Mouse (Mus musculus) small intestine, adult 2 months (tissue): Measurements from ENCODE around the gene Ttc9. TPM values are rescaled to one million over a fixed set of nuclear protein-coding genes. Genes with fewer than 3 reads are reported as not detected.

Experiments used
- H3K27ac ChIP-seq: fragments of 200-500 bp; 2 replicates; pipeline ENCODE4 v1.5.1; 2012; ENCODE audit warnings: low read depth, low read length, control low read depth, inconsistent platforms; ENCODE audit not compliant: insufficient read depth
- H3K27me3 ChIP-seq: fragments of 200-500 bp; 2 replicates; pipeline ENCODE4 v1.6.1; 2012; ENCODE audit warnings: mild to moderate bottlenecking, moderate library complexity, low read length, inconsistent platforms; ENCODE audit not compliant: control insufficient read depth, insufficient read depth
- H3K36me3 ChIP-seq: fragments of 200-500 bp; 2 replicates; pipeline ENCODE4 v1.6.1; 2012; ENCODE audit warnings: mild to moderate bottlenecking, low read length, control low read depth, inconsistent platforms; ENCODE audit not compliant: control insufficient read depth, insufficient read depth
- H3K4me1 ChIP-seq: fragments of 200-500 bp; 2 replicates; pipeline ENCODE4 v1.6.1; 2012; ENCODE audit warnings: low read length, inconsistent platforms, mixed read lengths; ENCODE audit not compliant: control insufficient read depth, insufficient read depth, insufficient read length
- H3K4me3 ChIP-seq: fragments of 200-500 bp; 2 replicates; pipeline ENCODE4 v1.5.1; 2012; ENCODE audit warnings: low read depth, mild to moderate bottlenecking, control low read depth, inconsistent platforms, low read length, moderate library complexity
- CTCF ChIP-seq: fragments of 200-500 bp; IDR thresholded peaks from 2 replicates; pipeline ENCODE4 v1.5.1; 2012; ENCODE audit warnings: low read depth, mild to moderate bottlenecking, control low read depth, inconsistent platforms, low read length, moderate library complexity, mixed read lengths; ENCODE audit not compliant: insufficient replicate concordance, insufficient read length; ENCODE audit errors: extremely low read depth
- POLR2A ChIP-seq: fragments of 200-500 bp; IDR thresholded peaks from 2 replicates; pipeline ENCODE4 v1.6.1; 2012; ENCODE audit warnings: low read depth, mild to moderate bottlenecking, control low read depth, inconsistent platforms, low read length, moderate library complexity
- WGBS: fragments of 180-500 bp; shearing (Covaris S2); methylation state at CpG from one replicate; pipeline ENCODE4 v1.1.7; 2018; 5-methylcytosine and 5-hydroxymethylcytosine counted together
- polyA plus RNA-seq: library from polyadenylated mRNA; depleted of rRNA; stranded (reverse); fragments of >200 nt; gene quantifications from 2 replicates; pipeline ENCODE4 v1.2.3, GENCODE M21; 2012

Gene Ttc9
- polyA plus RNA-seq, 1 experiment = 0.20 TPM

DNA sequence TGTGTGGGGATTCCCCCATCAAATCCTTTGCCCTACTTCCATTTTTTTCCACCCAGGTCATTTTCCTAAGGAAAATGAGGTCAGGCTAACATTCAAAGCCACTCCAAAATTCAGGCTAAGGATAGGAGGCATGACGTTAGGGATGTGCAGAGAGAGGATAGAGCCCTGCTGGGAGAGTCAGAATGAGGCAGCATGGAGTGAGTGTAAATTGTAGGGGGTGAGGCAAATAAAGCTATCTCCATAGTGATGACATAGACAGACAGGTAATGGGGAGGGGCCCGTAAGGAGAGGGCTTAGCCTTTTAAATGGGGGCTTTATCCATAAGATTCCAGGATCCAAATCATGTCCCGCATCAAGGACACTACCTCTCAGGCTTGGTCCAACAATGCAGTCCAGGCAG is 54.9 kb downstream of the Ttc9 start:
- WGBS = 68% methylated on average over 3 of the region's 3 CpGs

DNA sequence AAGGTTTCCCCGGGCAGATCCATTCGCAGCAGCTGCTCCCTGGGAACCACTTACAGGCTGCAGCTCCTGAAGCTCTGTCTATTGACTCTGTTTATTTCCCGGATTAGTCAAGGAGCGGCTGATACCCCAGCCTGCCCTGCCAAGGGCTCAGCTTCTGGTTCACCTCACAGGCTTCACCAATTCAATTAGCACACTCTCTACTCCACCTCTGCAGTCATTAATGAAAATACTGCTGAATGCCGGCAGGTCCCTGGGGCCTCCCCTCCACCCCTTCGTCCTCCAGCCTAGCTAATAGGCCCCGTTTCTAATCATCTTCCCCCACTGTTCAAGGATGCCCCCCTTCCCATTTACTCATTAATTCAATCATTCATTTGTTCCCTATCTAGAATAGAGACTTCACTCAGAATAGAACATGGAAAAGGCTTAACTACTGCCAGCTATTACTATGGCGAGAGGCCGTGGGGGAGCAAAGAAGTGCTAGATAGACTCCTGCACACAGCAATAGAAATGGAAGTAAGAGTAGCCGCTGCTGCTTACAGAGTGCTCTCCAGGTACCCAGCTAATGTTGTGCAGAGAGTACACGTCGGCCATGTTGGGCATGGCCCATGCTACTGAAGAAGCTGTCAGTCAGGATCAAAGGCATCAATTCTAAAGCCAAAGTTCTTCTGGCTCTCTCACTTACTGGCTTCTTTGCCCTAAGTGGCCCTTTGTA is 55.5 kb downstream of the Ttc9 start:
- no peak overlapping the region for H3K27ac ChIP-seq
- 58% methylated on average over 12 of the region's 12 CpGs for WGBS
- no peak overlapping the region for H3K4me3 ChIP-seq
- no peaks in the 10 kb centered on the region for H3K36me3 ChIP-seq
- no peak for TF ChIP-seq POLR2A
- TF ChIP-seq CTCF = no peak
- no peaks in the 10 kb centered on the region for H3K27me3 ChIP-seq
- no peaks in the 10 kb centered on the region for H3K4me1 ChIP-seq

More for the DNA sequence above, 54.9 kb downstream of the Ttc9 start:
- no peak for TF ChIP-seq POLR2A
- no peak for TF ChIP-seq CTCF
- H3K27ac ChIP-seq = no peak overlapping the region
- no peaks in the 10 kb centered on the region for H3K27me3 ChIP-seq
- no peak overlapping the region for H3K4me3 ChIP-seq
- H3K4me1 ChIP-seq = no peaks in the 10 kb centered on the region
- no peaks in the 10 kb centered on the region for H3K36me3 ChIP-seq

- no peak for TF ChIP-seq POLR2A
- no peak for TF ChIP-seq CTCF
- Histone ChIP-seq H3K4me3 (no peak overlapping the region), H3K27me3 (no peaks in the 10 kb centered on the region), H3K27ac (no peak overlapping the region), H3K4me1 (no peaks in the 10 kb centered on the region), H3K36me3 (no peaks in the 10 kb centered on the region)
- 83% methylated on average over 5 of the region's 5 CpGs for WGBS
Observed at GRCm38 (mm10) chr12:81687873-81688272, 56.8 kb downstream of the Ttc9 start.

DNA sequence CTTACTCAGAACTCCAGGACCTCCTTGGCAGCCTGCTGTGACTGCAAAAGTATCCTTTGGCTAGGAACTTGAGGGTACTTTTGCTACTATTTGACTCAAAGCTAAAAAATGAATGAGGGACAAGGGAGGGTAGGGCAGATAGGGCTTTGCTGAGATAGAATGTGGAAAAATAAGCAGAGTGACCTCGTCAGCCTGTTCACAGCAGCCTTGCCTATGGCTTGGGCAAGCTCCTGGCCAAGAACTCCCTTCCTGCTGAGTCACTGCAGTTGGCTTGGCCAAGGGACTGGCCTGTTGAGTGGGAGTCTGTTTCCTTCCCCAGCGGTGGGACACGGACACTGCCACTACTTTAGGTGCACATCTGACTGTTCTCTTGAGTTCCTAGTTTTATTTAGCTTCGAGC is 57.5 kb downstream of the Ttc9 start:
- Histone ChIP-seq H3K4me3 (no peak overlapping the region), H3K27ac (no peak overlapping the region), H3K4me1 (no peaks in the 10 kb centered on the region), H3K36me3 (no peaks in the 10 kb centered on the region), H3K27me3 (no peaks in the 10 kb centered on the region)
- WGBS = 79% methylated on average over 4 of the region's 4 CpGs
- no peak for TF ChIP-seq CTCF
- TF ChIP-seq POLR2A = no peak

DNA sequence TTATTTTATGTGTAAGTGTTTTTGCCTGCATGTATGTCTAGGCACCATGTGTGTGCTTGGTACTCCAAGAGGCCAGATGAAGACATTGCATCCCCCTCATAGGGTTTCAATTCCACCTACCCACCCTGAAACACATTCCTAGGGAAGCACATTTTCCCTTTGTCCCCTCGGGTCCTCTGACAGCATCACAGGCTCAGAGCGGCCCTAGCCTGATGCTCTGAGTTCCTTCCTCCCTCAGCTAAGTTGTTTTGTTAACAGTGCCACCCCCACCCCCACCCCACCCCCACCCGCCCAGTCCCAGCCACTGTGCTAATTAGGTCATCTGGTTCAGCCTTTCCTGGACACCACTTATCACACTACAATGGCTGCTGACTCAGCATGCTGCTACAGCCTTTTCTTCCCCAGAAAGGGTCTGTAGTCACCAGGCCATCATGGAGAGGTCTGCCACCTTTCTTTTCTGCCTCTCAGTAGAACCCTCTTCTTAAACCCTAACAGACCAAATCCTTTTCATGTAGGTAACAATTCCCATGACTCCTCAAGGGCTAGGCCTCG is 58.5 kb downstream of the Ttc9 start:
- Histone ChIP-seq H3K27ac (no peak overlapping the region), H3K4me3 (no peak overlapping the region), H3K36me3 (no peaks in the 10 kb centered on the region), H3K4me1 (no peaks in the 10 kb centered on the region), H3K27me3 (no peaks in the 10 kb centered on the region)
- WGBS = 54% methylated on average over 4 of the region's 4 CpGs
- TF ChIP-seq POLR2A (no peak), CTCF (no peak)

- Histone ChIP-seq H3K27ac (no peak overlapping the region), H3K36me3 (no peaks in the 10 kb centered on the region), H3K4me3 (no peak overlapping the region), H3K4me1 (no peaks in the 10 kb centered on the region), H3K27me3 (no peaks in the 10 kb centered on the region)
- TF ChIP-seq POLR2A (no peak), CTCF (no peak)
- WGBS = 88% methylated on average over 15 of the region's 15 CpGs
Observed at GRCm38 (mm10) chr12:81690111-81690510, 59.1 kb downstream of the Ttc9 start.

DNA sequence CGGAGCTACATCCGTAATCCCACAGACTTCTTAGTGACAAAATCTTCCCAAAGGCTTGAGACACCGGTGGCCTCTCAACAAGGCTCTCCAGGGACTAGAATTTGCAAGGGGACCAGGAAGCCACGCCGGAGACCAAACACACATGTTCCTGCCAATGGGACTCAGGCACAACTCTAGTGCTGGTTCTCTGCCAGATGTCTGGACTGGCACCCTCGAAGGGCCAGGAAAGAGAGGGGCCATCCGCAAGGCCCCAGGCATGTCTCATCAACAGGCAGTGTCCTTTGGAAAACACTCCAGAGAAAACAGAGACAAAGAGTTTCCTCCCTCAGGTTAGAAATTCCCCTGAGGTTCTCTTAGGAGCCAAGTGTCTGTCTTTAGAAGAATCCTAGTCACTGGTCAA is 59.7 kb downstream of the Ttc9 start:
- Histone ChIP-seq H3K4me1 (no peaks in the 10 kb centered on the region), H3K4me3 (no peak overlapping the region), H3K27ac (no peak overlapping the region), H3K27me3 (no peaks in the 10 kb centered on the region), H3K36me3 (no peaks in the 10 kb centered on the region)
- TF ChIP-seq CTCF (no peak), POLR2A (no peak)
- WGBS = 74% methylated on average over 7 of the region's 7 CpGs
